Mouse (Mus musculus): ENCODE results near the gene Hnrnpab. TPM values are rescaled to one million over a fixed set of nuclear protein-coding genes. Genes with fewer than 3 reads are reported as not detected.

The Hnrnpab gene
- polyA plus RNA-seq, 1 experiment from 2014 or later = 191 TPM

DNA sequence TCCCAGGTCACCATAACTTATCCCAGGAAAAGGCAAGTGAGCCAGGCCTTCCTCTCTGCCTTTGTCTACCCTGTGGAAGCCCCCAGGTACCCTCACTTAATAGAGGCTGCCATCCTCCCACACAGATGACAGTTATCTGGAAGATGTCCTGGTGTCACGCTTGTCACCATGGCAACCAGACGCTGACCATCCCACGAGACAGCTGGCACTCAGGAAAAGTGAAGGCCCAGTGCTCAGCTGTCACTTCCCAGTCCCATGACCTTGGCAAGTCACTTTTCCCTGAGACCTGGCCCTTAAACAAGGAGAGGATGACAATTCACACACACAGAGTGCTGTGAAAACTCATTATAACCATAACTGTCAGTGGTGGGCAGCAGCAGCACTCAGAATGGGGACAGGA, 54.6 kb downstream of the Hnrnpab start:
- no peak for TF ChIP-seq CTCF (IDR thresholded peaks at IDR 0.05; ENCODE audit: low read depth)
- 66% methylated on average over 3 of the region's 3 CpGs for WGBS
- Histone ChIP-seq H3K27ac (ENCODE audit: low read depth, low read length) (no peak overlapping the region), H3K4me1 (replicated peaks; ENCODE audit: control insufficient read depth, insufficient read depth, low read length) (no peaks in the 10 kb centered on the region), H3K9me3 (ENCODE audit: control insufficient read depth) (no peaks in the 10 kb centered on the region), H3K9ac (ENCODE audit: low read depth, low read length) (no peak overlapping the region), H3K4me2 (replicated peaks; ENCODE audit: low read depth) (no peak overlapping the region), H3K4me3 (ENCODE audit: low read depth, low read length) (no peak overlapping the region), H3K36me3 (ENCODE audit: control insufficient read depth, insufficient read depth) (no peaks in the 10 kb centered on the region), H3K27me3 (replicated peaks; ENCODE audit: control insufficient read depth, insufficient read depth, low read length) (no peaks in the 10 kb centered on the region)
- no peak for ATAC-seq

GRCm38 (mm10) chr11:51551253-51551652, 55.4 kb downstream of the Hnrnpab start:
- no peak overlapping the region for H3K4me2 ChIP-seq (replicated peaks; ENCODE audit: low read depth)
- H3K4me1 ChIP-seq (replicated peaks; ENCODE audit: control insufficient read depth, insufficient read depth, low read length) = no peaks in the 10 kb centered on the region
- no peak overlapping the region for H3K27ac ChIP-seq (ENCODE audit: low read depth, low read length)
- no peaks in the 10 kb centered on the region for H3K27me3 ChIP-seq (replicated peaks; ENCODE audit: control insufficient read depth, insufficient read depth, low read length)
- no peak overlapping the region for H3K4me3 ChIP-seq (ENCODE audit: low read depth, low read length)
- no peak overlapping the region for H3K9ac ChIP-seq (ENCODE audit: low read depth, low read length)
- no peak for ATAC-seq
- 44% methylated on average over 5 of the region's 5 CpGs for WGBS
- H3K9me3 ChIP-seq (ENCODE audit: control insufficient read depth) = no peaks in the 10 kb centered on the region
- no peaks in the 10 kb centered on the region for H3K36me3 ChIP-seq (ENCODE audit: control insufficient read depth, insufficient read depth)
- no peak for TF ChIP-seq CTCF (IDR thresholded peaks at IDR 0.05; ENCODE audit: low read depth)

Other genes with a start within 250 kb of the Hnrnpab start
- gene Phykpl, start 22.1 kb downstream of the Hnrnpab start, polyA plus RNA-seq (2015; fragmentation: Nextera tagmentation; extraction: Ambion mirVana) = 22.7 and 24.2 TPM in 2 replicates
- gene Nhp2, start 12.9 kb upstream of the Hnrnpab start, polyA plus RNA-seq (2015; fragmentation: Nextera tagmentation; extraction: Ambion mirVana) = 98.2 and 101 TPM in 2 replicates
- gene Rmnd5b, start 29.0 kb upstream of the Hnrnpab start, polyA plus RNA-seq (2015; fragmentation: Nextera tagmentation; extraction: Ambion mirVana) = 32.4 and 34.2 TPM in 2 replicates
- gene N4bp3, start 44.0 kb upstream of the Hnrnpab start, polyA plus RNA-seq (2015; fragmentation: Nextera tagmentation; extraction: Ambion mirVana) = 8.5 and 8.8 TPM in 2 replicates
- 1.1 and 1.3 TPM in 2 replicates for gene D930048N14Rik, start 44.1 kb upstream of the Hnrnpab start, polyA plus RNA-seq (2015; fragmentation: Nextera tagmentation; extraction: Ambion mirVana)
- gene 0610009B22Rik, start 82.0 kb upstream of the Hnrnpab start, polyA plus RNA-seq (2015; fragmentation: Nextera tagmentation; extraction: Ambion mirVana) = 110 and 113 TPM in 2 replicates
- gene Sec24a, start 156.8 kb upstream of the Hnrnpab start, polyA plus RNA-seq (2015; fragmentation: Nextera tagmentation; extraction: Ambion mirVana) = 47.1 and 49.1 TPM in 2 replicates
- gene Sar1b, start 156.8 kb upstream of the Hnrnpab start, polyA plus RNA-seq (2015; fragmentation: Nextera tagmentation; extraction: Ambion mirVana) = 442 and 470 TPM in 2 replicates

All from intestine, postnatal 0 days (tissue).